Mouse (Mus musculus) gastrocnemius, postnatal 14 days (tissue): ENCODE results near the gene Pef1. TPM values are rescaled to one million over a fixed set of nuclear protein-coding genes. Genes with fewer than 3 reads are reported as not detected.

Experiments
- DNase-seq: peaks from one replicate; pipeline ENCODE4 v3.0.0; 2021; ENCODE audit warnings: mixed read lengths
- intact Hi-C: fragments of 180-260 bp; cut with DNase I; formaldehyde crosslinking; loops from one replicate; pipeline ENCODE4 v1.15.1; 2025; ENCODE audit warnings: low total_unique reads
- long read RNA-seq, 2 experiments: library from polyadenylated mRNA; stranded (forward); transcript quantifications; one replicate each; pipeline ENCODE4 v2.0.0; 2021
- total RNA-seq, 2 experiments: library from RNA; stranded (reverse); gene quantifications; 2 replicates each; pipeline ENCODE4 v1.2.3; 2021

Pef1 gene
- total RNA-seq, result 10 to 100 TPM; 27.6 to 30.8 TPM
- long read RNA-seq, experiment 1, transcript Pef1-201 (5 exons, 1,551 nt), result major isoform, 23 of 30 reads
- long read RNA-seq, experiment 1, partial matches to known transcripts, result 6 of 30 reads
- long read RNA-seq, experiment 1, other reads (novel, unspliced or antisense), result 1 of 30 reads
- long read RNA-seq, experiment 2, transcript Pef1-201 (5 exons, 1,551 nt), result major isoform, 35 of 36 reads
- long read RNA-seq, experiment 2, partial matches to known transcripts, result 1 of 36 reads
- long read RNA-seq, experiment 2, other reads (novel, unspliced or antisense), result 0 of 36 reads

GRCm38 (mm10) chr4:130102111-130102651, at the start of gene Pef1:
Gene Pef1 (plus strand): TSS chr4:130102558.
- no peak for DNase-seq
- intact Hi-C loops, result no loop called here

- intact Hi-C loops, result no loop called here
- no peak for DNase-seq
Measured at GRCm38 (mm10) chr4:130053111-130053510, 49.2 kb upstream of the Pef1 start.

- intact Hi-C loops, result no loop called here
- no peak for DNase-seq
Measured at GRCm38 (mm10) chr4:130054727-130055126, 47.6 kb upstream of the Pef1 start.

- DNase-seq, result no peak
- intact Hi-C loops, result no loop called here
Measured at GRCm38 (mm10) chr4:130055160-130056010, 47.0 kb upstream of the Pef1 start.

- intact Hi-C loops, result no loop called here
- no peak for DNase-seq
Measured at GRCm38 (mm10) chr4:130056011-130056322, 46.4 kb upstream of the Pef1 start.

- DNase-seq, result no peak
- intact Hi-C loops, result no loop called here
Measured at GRCm38 (mm10) chr4:130056471-130056870, 45.9 kb upstream of the Pef1 start.

GRCm38 (mm10) chr4:130060937-130061336, 41.4 kb upstream of the Pef1 start:
- no peak for DNase-seq
- intact Hi-C loops, result no loop called here

- DNase-seq, result no peak
- intact Hi-C loops, result no loop called here
Measured at GRCm38 (mm10) chr4:130063191-130063590, 39.2 kb upstream of the Pef1 start.

GRCm38 (mm10) chr4:130066816-130067215, 35.5 kb upstream of the Pef1 start:
- peak; percentile 49 for DNase-seq
- intact Hi-C loops, result no loop called here

GRCm38 (mm10) chr4:130070523-130070922, 31.8 kb upstream of the Pef1 start:
- no peak for DNase-seq
- intact Hi-C loops, result no loop called here

GRCm38 (mm10) chr4:130071758-130072157, 30.6 kb upstream of the Pef1 start:
- intact Hi-C loops, result no loop called here
- DNase-seq, result no peak

GRCm38 (mm10) chr4:130073367-130073766, 29.0 kb upstream of the Pef1 start:
- DNase-seq, result no peak
- intact Hi-C loops, result no loop called here

- DNase-seq, result peak; percentile 43
- intact Hi-C loops, result no loop called here
Measured at GRCm38 (mm10) chr4:130074761-130075515, 27.4 kb upstream of the Pef1 start.

- peak; percentile 50 for DNase-seq
- intact Hi-C loops, result no loop called here
Measured at GRCm38 (mm10) chr4:130076856-130077255, 25.5 kb upstream of the Pef1 start.

GRCm38 (mm10) chr4:130078816-130079485, 23.4 kb upstream of the Pef1 start:
- intact Hi-C loops, result no loop called here
- DNase-seq, result no peak

GRCm38 (mm10) chr4:130079521-130079920, 22.8 kb upstream of the Pef1 start:
- intact Hi-C loops, result no loop called here
- no peak for DNase-seq

GRCm38 (mm10) chr4:130081345-130082190, 20.8 kb upstream of the Pef1 start:
- DNase-seq, result peak; percentile 63
- intact Hi-C loops, result no loop called here

- intact Hi-C loops, result no loop called here
Measured at GRCm38 (mm10) chr4:130082211-130082610, 20.1 kb upstream of the Pef1 start.

More at GRCm38 (mm10) chr4:130082211-130082610, 20.1 kb upstream of the Pef1 start:
- no peak for DNase-seq
